Mouse (Mus musculus) frontal cortex, postnatal 36 days (tissue): ENCODE data around the gene Nrsn2.

Experiments
- DNase-seq, 2 experiments: peaks; one replicate each; pipeline ENCODE4 v3.0.0; 2022; ENCODE audit warnings: low spot score in 2 of 2

Nrsn2 gene

GRCm38 (mm10) chr2:152343329-152344213 lies 32.9 kb downstream of the Nrsn2 start, which contains the start of gene Trib3:
Gene Trib3 (minus strand): TSS chr2:152344032.
- DNase-seq: peak; percentile 56 to 60

GRCm38 (mm10) chr2:152339631-152340179 lies 36.7 kb downstream of the Nrsn2 start:
- no peak for DNase-seq

GRCm38 (mm10) chr2:152338319-152338718 lies 38.1 kb downstream of the Nrsn2 start:
- DNase-seq: no peak

DNA sequence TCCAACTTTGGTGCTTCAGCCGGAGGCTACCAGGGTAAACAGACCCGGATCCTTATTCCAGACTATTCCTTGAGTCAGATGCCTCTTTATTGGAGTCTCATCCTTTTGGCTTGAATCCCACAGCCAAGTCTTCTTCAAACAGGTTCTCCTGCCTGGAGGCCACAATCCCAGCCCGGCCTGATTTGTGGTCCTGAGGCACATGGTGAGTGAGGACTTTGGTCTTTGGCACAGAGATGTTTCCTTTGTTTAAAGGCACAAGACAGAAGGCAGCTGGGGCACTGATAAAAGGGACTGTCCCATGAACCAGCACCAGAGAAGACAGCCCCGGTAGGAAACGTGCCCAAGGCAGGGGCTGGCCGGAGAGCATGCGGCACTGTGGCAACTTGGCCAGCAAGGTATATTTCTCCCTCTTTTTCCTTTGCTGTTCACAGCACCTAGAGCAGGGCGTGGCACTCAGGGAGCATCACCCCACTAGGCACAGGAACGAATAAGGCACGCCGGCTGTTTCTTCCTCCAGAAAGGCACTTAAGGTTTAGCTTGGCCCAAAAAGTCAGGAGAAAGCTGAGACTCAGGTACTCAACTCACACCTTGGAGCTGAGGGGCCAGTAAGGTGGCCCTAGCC lies 38.7 kb downstream of the Nrsn2 start:
- DNase-seq: no peak

DNA sequence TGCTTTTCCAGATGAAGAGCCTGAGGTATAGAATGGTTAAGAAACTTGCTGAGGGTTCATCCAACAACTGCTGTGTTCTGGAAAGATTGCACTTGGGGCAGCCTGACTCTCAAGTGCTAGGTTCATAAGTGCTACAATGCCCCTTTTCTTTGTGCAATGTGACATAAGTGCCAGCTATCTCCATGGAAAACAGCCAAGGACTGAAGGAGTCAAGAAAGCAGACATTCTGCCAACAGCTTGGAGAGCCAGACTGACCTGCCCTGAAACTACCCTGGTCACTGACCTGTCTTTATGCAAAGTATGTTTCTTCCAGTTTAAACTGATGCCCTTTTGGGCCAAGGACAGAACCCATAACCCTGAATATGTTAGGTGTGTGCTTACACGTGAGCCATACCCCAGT lies 39.6 kb downstream of the Nrsn2 start:
- DNase-seq: no peak

GRCm38 (mm10) chr2:152335289-152335820 lies 41.1 kb downstream of the Nrsn2 start:
- no peak for DNase-seq

DNA sequence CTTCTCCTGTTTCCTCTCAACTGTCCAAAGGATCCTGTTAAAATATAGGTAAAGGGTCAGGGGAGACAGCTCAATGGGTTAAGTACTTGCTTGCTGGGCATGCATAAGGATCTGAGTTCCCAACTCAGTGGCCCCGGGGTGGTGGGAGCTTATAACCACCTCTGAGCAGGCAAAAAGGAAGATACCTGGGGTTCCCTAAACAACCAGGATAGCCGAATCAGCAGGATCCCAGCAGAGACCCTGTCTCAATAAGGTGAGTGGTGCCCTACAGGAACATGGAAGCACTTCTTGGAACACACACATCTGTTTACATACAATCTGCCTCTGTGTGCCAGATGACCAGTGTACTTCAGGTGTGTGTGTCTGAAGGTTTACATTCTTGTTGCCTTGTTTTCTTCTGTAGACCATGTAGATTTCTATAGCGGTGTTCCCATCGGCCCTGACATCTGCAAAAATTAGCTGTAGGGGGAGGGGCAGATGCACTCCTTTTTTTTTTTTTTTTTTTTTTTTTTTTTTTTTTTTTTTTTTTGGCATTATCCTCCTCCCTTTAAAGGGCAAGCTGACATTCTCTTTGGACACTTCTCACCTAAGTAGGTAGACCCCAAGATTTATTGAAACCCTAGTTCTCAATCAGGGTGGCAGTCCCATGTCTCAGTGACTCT lies 43.0 kb downstream of the Nrsn2 start:
- DNase-seq: no peak

- DNase-seq: peak; percentile 87 to 88
Observed at GRCm38 (mm10) chr2:152332101-152332825, 44.2 kb downstream of the Nrsn2 start, which contains the start of gene Rbck1. Gene Rbck1 (minus strand): TSS chr2:152332653.

DNA sequence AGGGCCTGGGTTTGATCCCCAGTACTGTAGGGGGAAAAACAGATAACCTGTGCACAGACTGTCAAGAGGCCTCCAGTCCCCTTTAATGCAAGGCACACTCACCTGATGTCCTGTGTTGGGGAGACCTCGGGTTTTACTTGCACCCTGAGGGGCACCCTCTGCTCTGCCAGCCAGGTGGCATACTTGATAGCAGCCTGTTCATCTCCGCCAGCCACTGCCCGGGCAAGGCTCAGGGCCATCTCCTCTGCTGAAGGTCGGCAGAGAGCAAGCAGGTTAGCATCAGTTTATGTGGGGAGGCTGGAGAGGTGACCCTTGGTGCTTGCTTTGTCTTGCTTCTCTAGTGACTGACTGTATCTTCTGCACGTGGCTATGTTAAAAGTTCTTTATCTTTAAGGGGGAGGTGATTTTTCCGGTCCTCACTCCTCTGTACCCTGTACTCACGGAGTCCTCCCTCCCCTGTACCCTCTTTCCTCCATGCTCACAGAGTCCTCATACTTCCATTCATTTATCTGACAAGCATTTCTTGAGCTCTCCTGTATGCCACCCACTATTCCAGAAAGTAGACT lies 45.5 kb downstream of the Nrsn2 start:
- DNase-seq: no peak

DNA sequence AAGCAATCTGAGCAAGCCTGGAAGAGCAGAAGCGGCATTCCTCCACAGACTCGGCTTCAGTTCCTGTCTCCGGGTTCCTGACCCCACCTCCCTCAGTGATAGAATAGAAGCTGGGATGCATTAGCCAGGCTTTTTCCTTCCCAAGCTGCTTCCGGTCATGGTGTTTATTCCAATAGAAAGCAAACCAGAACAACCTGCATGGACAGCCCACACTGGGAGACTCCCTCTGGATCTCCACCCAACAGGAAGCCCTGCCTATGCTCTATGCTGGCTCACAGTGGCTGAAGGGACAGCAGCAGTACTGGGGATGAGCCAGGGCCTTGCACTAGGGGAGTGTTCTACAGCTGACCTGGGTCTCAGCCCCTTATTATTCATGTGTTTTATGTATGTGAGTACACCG lies 48.5 kb downstream of the Nrsn2 start:
- no peak for DNase-seq

DNA sequence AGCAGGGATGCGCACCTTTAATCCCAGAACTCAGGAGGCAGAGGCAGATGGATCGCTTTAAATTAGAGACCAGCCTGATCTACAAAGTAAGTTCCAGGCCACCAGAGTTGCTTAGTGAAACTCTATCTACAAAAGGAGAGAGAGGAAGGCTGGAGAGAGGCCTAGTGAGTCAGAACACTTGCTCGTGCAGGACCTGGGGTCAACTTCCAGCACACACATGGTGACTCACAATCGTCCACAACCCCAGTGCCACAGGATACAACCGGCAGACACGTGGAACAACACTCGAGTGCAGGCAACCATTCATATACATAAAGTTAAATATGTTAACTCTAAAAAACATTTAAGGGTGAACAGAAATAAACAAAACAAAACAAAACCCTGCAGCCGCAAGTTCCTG lies 49.8 kb downstream of the Nrsn2 start:
- no peak for DNase-seq

- no peak for DNase-seq
Observed at GRCm38 (mm10) chr2:152326157-152326556, 50.3 kb downstream of the Nrsn2 start.

DNA sequence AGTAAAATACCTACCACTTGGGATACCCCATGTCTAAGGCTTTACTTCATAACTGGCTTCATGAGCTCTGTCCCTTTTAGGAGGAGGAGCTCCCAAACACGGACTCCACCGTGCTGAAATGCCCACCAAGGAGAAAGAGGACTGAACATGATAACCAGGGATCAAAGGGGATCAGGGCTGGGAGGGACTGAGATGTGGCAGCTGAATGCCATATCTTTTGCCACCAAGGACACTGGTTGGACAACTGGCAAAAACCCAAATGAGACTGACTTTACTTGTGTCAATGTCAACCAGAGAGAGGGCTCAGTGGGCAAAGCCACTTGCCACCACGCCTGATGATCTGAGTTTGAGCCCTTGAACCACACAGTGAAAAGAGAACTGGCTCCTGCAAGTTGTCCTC lies 51.6 kb downstream of the Nrsn2 start:
- DNase-seq: no peak

- no peak for DNase-seq
Observed at GRCm38 (mm10) chr2:152323971-152324370, 52.5 kb downstream of the Nrsn2 start.

DNA sequence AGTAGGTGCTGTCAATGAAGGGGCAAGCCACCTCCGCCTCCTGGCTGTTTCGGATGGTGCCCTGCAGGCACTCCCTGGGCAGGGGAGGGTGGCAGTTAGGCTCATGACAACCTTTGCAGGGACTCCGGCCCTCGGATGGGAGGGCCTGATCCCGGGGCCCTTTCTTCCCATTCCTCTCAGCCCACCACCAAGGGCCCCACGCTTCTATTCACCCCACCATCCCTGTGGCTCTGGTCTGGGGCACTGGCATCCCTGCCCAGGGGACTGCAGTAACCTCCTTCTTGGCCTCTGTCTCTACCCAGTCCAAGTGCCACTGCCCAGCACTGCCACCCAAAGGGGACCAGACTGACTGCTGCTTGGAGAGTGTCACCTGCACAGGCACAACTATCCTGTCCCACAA lies 54.2 kb downstream of the Nrsn2 start:
- no peak for DNase-seq

DNA sequence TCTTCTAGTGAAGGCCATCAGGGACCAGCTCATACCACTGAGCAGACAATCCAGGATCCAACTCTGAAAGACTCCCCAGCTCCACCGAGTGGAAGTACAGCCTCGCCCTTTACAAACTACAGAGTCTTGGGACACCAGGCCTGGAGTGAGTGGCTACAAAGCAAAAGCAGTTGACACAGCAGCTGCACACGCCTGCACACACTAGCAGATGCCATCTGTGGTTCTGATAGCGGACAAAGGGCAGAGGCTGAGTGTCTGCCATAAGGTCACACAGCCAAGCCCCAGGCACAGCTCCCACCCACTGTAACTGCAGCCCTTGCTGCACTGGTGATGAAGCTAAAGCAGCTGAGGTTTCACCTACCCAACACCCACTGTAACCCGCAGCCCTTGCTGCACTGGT lies 54.9 kb downstream of the Nrsn2 start:
- DNase-seq: no peak
